Mouse (Mus musculus): ENCODE data around the gene Uevld. TPM values are rescaled to one million over a fixed set of nuclear protein-coding genes. Genes with fewer than 3 reads are reported as not detected.

Gene Uevld
- polyA plus RNA-seq, 1 experiment from 2014 or later = 13.6 TPM

GRCm38 (mm10) chr7:46983280-46983679, 25.0 kb upstream of the Uevld start, which contains the start of gene Gm9999:
Gm9999 (plus strand) TSS chr7:46983580.
- Histone ChIP-seq H3K27ac (ENCODE audit: low read depth, low read length) (no peak within 1 kb of the TSS), H3K4me3 (ENCODE audit: low read length) (no peak within 1 kb of the TSS), H3K4me1 (ENCODE audit: control insufficient read depth, insufficient read depth, low read length) (0 out of 2 replicates have a peak, but pooled peaks cover 10% of the 10 kb centered on the region), H3K27me3 (ENCODE audit: control insufficient read depth, insufficient read depth, low read length) (no peaks in the 10 kb centered on the region), H3K9me3 (ENCODE audit: control insufficient read depth, low read length) (no peaks in the 10 kb centered on the region), H3K4me2 (replicated peaks; ENCODE audit: low read depth, low read length) (no peak within 1 kb of the TSS), H3K9ac (ENCODE audit: low read depth, low read length) (no peak within 1 kb of the TSS), H3K36me3 (ENCODE audit: control insufficient read depth, insufficient read depth, low read length) (no peaks in the 10 kb centered on the region)
- ATAC-seq (ENCODE audit: low FRiP score, low TSS enrichment) = no peak
- 95% methylated on average over 3 of the region's 3 CpGs for WGBS

GRCm38 (mm10) chr7:46975456-46975855, 17.1 kb upstream of the Uevld start:
- 93% methylated on average over 11 of the region's 11 CpGs for WGBS
- no peak for ATAC-seq (ENCODE audit: low FRiP score, low TSS enrichment)

GRCm38 (mm10) chr7:46974648-46975047, 16.3 kb upstream of the Uevld start:
- H3K27ac ChIP-seq (ENCODE audit: low read depth, low read length) = no peak overlapping the region
- H3K4me1 ChIP-seq (ENCODE audit: control insufficient read depth, insufficient read depth, low read length) = no peaks in the 10 kb centered on the region
- H3K36me3 ChIP-seq (ENCODE audit: control insufficient read depth, insufficient read depth, low read length) = no peaks in the 10 kb centered on the region
- no peak overlapping the region for H3K4me2 ChIP-seq (replicated peaks; ENCODE audit: low read depth, low read length)
- no peak overlapping the region for H3K9ac ChIP-seq (ENCODE audit: low read depth, low read length)
- peaks cover 4% of the 10 kb centered on the region; the same call in 1 of the 2 replicates for H3K9me3 ChIP-seq (ENCODE audit: control insufficient read depth, low read length)
- no peak overlapping the region for H3K4me3 ChIP-seq (ENCODE audit: low read length)
- ATAC-seq (ENCODE audit: low FRiP score, low TSS enrichment) = no peak
- 96% methylated on average over 4 of the region's 4 CpGs for whole genome bisulfite sequencing
- H3K27me3 ChIP-seq (ENCODE audit: control insufficient read depth, insufficient read depth, low read length) = no peaks in the 10 kb centered on the region

More at GRCm38 (mm10) chr7:46975456-46975855, 17.1 kb upstream of the Uevld start:
- H3K4me3 ChIP-seq (ENCODE audit: low read length) = no peak overlapping the region
- H3K4me2 ChIP-seq (replicated peaks; ENCODE audit: low read depth, low read length) = no peak overlapping the region
- H3K36me3 ChIP-seq (ENCODE audit: control insufficient read depth, insufficient read depth, low read length) = no peaks in the 10 kb centered on the region
- peaks cover 4% of the 10 kb centered on the region; the same call in 1 of the 2 replicates for H3K9me3 ChIP-seq (ENCODE audit: control insufficient read depth, low read length)
- no peak overlapping the region for H3K27ac ChIP-seq (ENCODE audit: low read depth, low read length)
- H3K9ac ChIP-seq (ENCODE audit: low read depth, low read length) = no peak overlapping the region
- H3K27me3 ChIP-seq (ENCODE audit: control insufficient read depth, insufficient read depth, low read length) = no peaks in the 10 kb centered on the region
- no peaks in the 10 kb centered on the region for H3K4me1 ChIP-seq (ENCODE audit: control insufficient read depth, insufficient read depth, low read length)

- H3K9me3 ChIP-seq (ENCODE audit: control insufficient read depth, low read length) = peaks cover 4% of the 10 kb centered on the region; the same call in 1 of the 2 replicates
- no peak overlapping the region for H3K27ac ChIP-seq (ENCODE audit: low read depth, low read length)
- H3K4me3 ChIP-seq (ENCODE audit: low read length) = no peak overlapping the region
- 87% methylated on average over 4 of the region's 4 CpGs for WGBS
- H3K4me1 ChIP-seq (ENCODE audit: control insufficient read depth, insufficient read depth, low read length) = no peaks in the 10 kb centered on the region
- no peak overlapping the region for H3K9ac ChIP-seq (ENCODE audit: low read depth, low read length)
- H3K4me2 ChIP-seq (replicated peaks; ENCODE audit: low read depth, low read length) = no peak overlapping the region
- H3K36me3 ChIP-seq (ENCODE audit: control insufficient read depth, insufficient read depth, low read length) = no peaks in the 10 kb centered on the region
- ATAC-seq (ENCODE audit: low FRiP score, low TSS enrichment) = no peak
- H3K27me3 ChIP-seq (ENCODE audit: control insufficient read depth, insufficient read depth, low read length) = no peaks in the 10 kb centered on the region
These were observed 11.6 kb upstream of the Uevld start for GRCm38 (mm10) chr7:46969898-46970297.

GRCm38 (mm10) chr7:46964070-46964469, 5.7 kb upstream of the Uevld start:
- ATAC-seq (ENCODE audit: low FRiP score, low TSS enrichment) = no peak
- Histone ChIP-seq H3K9me3 (ENCODE audit: control insufficient read depth, low read length) (no peaks in the 10 kb centered on the region), H3K36me3 (ENCODE audit: control insufficient read depth, insufficient read depth, low read length) (no peaks in the 10 kb centered on the region), H3K4me3 (ENCODE audit: low read length) (no peak overlapping the region), H3K4me1 (ENCODE audit: control insufficient read depth, insufficient read depth, low read length) (no peaks in the 10 kb centered on the region), H3K4me2 (replicated peaks; ENCODE audit: low read depth, low read length) (no peak overlapping the region), H3K27me3 (ENCODE audit: control insufficient read depth, insufficient read depth, low read length) (no peaks in the 10 kb centered on the region; the same call in 1 of the 2 replicates), H3K27ac (ENCODE audit: low read depth, low read length) (no peak overlapping the region), H3K9ac (ENCODE audit: low read depth, low read length) (no peak overlapping the region)
- WGBS = 83% methylated on average over 7 of the region's 7 CpGs

GRCm38 (mm10) chr7:46962806-46963618, 4.7 kb upstream of the Uevld start:
- Histone ChIP-seq H3K4me3 (ENCODE audit: low read length) (no peak overlapping the region), H3K27me3 (ENCODE audit: control insufficient read depth, insufficient read depth, low read length) (no peaks in the 10 kb centered on the region; the same call in 1 of the 2 replicates), H3K4me2 (replicated peaks; ENCODE audit: low read depth, low read length) (0 out of 2 replicates have a peak overlapping the region, but pooled peaks have one; percentile 6), H3K36me3 (ENCODE audit: control insufficient read depth, insufficient read depth, low read length) (no peaks in the 10 kb centered on the region), H3K4me1 (ENCODE audit: control insufficient read depth, insufficient read depth, low read length) (no peaks in the 10 kb centered on the region), H3K27ac (ENCODE audit: low read depth, low read length) (no peak overlapping the region), H3K9me3 (ENCODE audit: control insufficient read depth, low read length) (no peaks in the 10 kb centered on the region), H3K9ac (ENCODE audit: low read depth, low read length) (no peak overlapping the region)
- ATAC-seq (ENCODE audit: low FRiP score, low TSS enrichment) = peak; percentile 77; the same call in 1 of the 2 replicates
- under 1% methylated on average over 9 of the region's 9 CpGs for WGBS

- Histone ChIP-seq H3K27ac (ENCODE audit: low read depth, low read length) (no peak overlapping the region), H3K27me3 (ENCODE audit: control insufficient read depth, insufficient read depth, low read length) (no peaks in the 10 kb centered on the region; the same call in 1 of the 2 replicates), H3K4me2 (replicated peaks; ENCODE audit: low read depth, low read length) (no peak overlapping the region), H3K4me3 (ENCODE audit: low read length) (no peak overlapping the region), H3K9ac (ENCODE audit: low read depth, low read length) (no peak overlapping the region), H3K4me1 (ENCODE audit: control insufficient read depth, insufficient read depth, low read length) (no peaks in the 10 kb centered on the region; the same call in 1 of the 2 replicates), H3K36me3 (ENCODE audit: control insufficient read depth, insufficient read depth, low read length) (no peaks in the 10 kb centered on the region), H3K9me3 (ENCODE audit: control insufficient read depth, low read length) (no peaks in the 10 kb centered on the region)
- no peak for ATAC-seq (ENCODE audit: low FRiP score, low TSS enrichment)
These were observed 3.8 kb upstream of the Uevld start for GRCm38 (mm10) chr7:46962132-46962531.

GRCm38 (mm10) chr7:46960991-46961390, 2.7 kb upstream of the Uevld start:
- H3K9ac ChIP-seq (ENCODE audit: low read depth, low read length) = no peak overlapping the region
- H3K27me3 ChIP-seq (ENCODE audit: control insufficient read depth, insufficient read depth, low read length) = no peaks in the 10 kb centered on the region; the same call in 1 of the 2 replicates
- 61% methylated on average over 3 of the region's 3 CpGs for WGBS
- no peaks in the 10 kb centered on the region for H3K9me3 ChIP-seq (ENCODE audit: control insufficient read depth, low read length)
- no peak overlapping the region for H3K4me3 ChIP-seq (ENCODE audit: low read length)
- no peak for ATAC-seq (ENCODE audit: low FRiP score, low TSS enrichment)
- no peak overlapping the region for H3K27ac ChIP-seq (ENCODE audit: low read depth, low read length)
- H3K4me2 ChIP-seq (replicated peaks; ENCODE audit: low read depth, low read length) = no peak overlapping the region
- no peaks in the 10 kb centered on the region for H3K36me3 ChIP-seq (ENCODE audit: control insufficient read depth, insufficient read depth, low read length)
- H3K4me1 ChIP-seq (ENCODE audit: control insufficient read depth, insufficient read depth, low read length) = no peaks in the 10 kb centered on the region; the same call in 1 of the 2 replicates

- 0 out of 2 replicates have a peak, but pooled peaks have one; percentile 30 for ATAC-seq (ENCODE audit: low FRiP score, low TSS enrichment)
- no peak overlapping the region for H3K27ac ChIP-seq (ENCODE audit: low read depth, low read length)
- WGBS = 16% methylated on average over 9 of the region's 9 CpGs
These were observed 526 bp upstream of the Uevld start for GRCm38 (mm10) chr7:46958853-46959252.

More at GRCm38 (mm10) chr7:46958853-46959252, 526 bp upstream of the Uevld start:
- Histone ChIP-seq H3K9me3 (ENCODE audit: control insufficient read depth, low read length) (no peaks in the 10 kb centered on the region), H3K27me3 (ENCODE audit: control insufficient read depth, insufficient read depth, low read length) (no peaks in the 10 kb centered on the region; the same call in 1 of the 2 replicates), H3K4me1 (ENCODE audit: control insufficient read depth, insufficient read depth, low read length) (no peaks in the 10 kb centered on the region; the same call in 1 of the 2 replicates), H3K9ac (ENCODE audit: low read depth, low read length) (peak overlapping the region; percentile 86), H3K4me2 (replicated peaks; ENCODE audit: low read depth, low read length) (peak overlapping the region; percentile 81), H3K4me3 (ENCODE audit: low read length) (peak overlapping the region; percentile 87), H3K36me3 (ENCODE audit: control insufficient read depth, insufficient read depth, low read length) (peaks cover 7% of the 10 kb centered on the region; the same call in 1 of the 2 replicates)

Data from kidney, embryonic 14.5 days (tissue).